Mouse (Mus musculus) liver, adult 2 months (tissue): ENCODE data around the gene Olfr1380. TPM values are rescaled to one million over a fixed set of nuclear protein-coding genes. Genes with fewer than 3 reads are reported as not detected.
"Not testable (repeated sequence)": the region's sequence is repeated elsewhere in the genome, so short reads cannot be mapped to it uniquely, and the experiment has no call there.

ENCODE experiments used
- DNase-seq: peaks from one replicate; pipeline ENCODE4 v3.0.0-alpha.2; 2011; ENCODE audit warnings: low read depth, low spot score; ENCODE audit errors: extremely low read depth
- H3K27ac ChIP-seq: fragments of 200-500 bp; replicated peaks from 2 replicates; pipeline ENCODE4 v1.5.1; 2012; ENCODE audit warnings: low read depth, mild to moderate bottlenecking, control low read depth, inconsistent platforms, low read length; ENCODE audit not compliant: insufficient read depth
- H3K27me3 ChIP-seq: fragments of 200-500 bp; 2 replicates; pipeline ENCODE4 v1.6.1; 2012; ENCODE audit warnings: mild to moderate bottlenecking, moderate library complexity, low read length, inconsistent platforms; ENCODE audit not compliant: control insufficient read depth, insufficient read depth
- H3K36me3 ChIP-seq: fragments of 200-500 bp; 2 replicates; pipeline ENCODE4 v1.6.1; 2012; ENCODE audit warnings: low read length, inconsistent platforms; ENCODE audit not compliant: control insufficient read depth, insufficient read depth
- H3K4me1 ChIP-seq: fragments of 200-500 bp; 2 replicates; pipeline ENCODE4 v1.6.1; 2011; ENCODE audit warnings: low read length; ENCODE audit not compliant: control insufficient read depth, insufficient read depth
- H3K4me3 ChIP-seq: fragments of 200-500 bp; 2 replicates; pipeline ENCODE4 v1.5.1; 2011; ENCODE audit warnings: low read depth, mild to moderate bottlenecking, control low read depth, low read length, moderate library complexity; ENCODE audit not compliant: insufficient read depth
- H3K79me2 ChIP-seq: fragments of 200-500 bp; 2 replicates; pipeline ENCODE4 v1.6.1; 2012; ENCODE audit warnings: inconsistent platforms, mild to moderate bottlenecking, low read length, moderate library complexity; ENCODE audit not compliant: control insufficient read depth, insufficient read depth
- H3K9ac ChIP-seq: fragments of 200-500 bp; 2 replicates; pipeline ENCODE4 v1.6.1; 2012; ENCODE audit warnings: low read depth, mild to moderate bottlenecking, control low read depth, inconsistent platforms, low read length
- CTCF ChIP-seq: fragments of 200-500 bp; IDR thresholded peaks from 2 replicates; pipeline ENCODE4 v1.5.1; 2011; ENCODE audit warnings: low read depth, low read length, control low read depth
- POLR2A ChIP-seq: fragments of 200-500 bp; IDR thresholded peaks from 2 replicates; pipeline ENCODE4 v1.6.1; 2011; ENCODE audit warnings: low read length, control low read depth; ENCODE audit not compliant: insufficient read depth; ENCODE audit errors: extremely low read depth
- WGBS: fragments of 180-500 bp; shearing (Covaris S2); methylation state at CpG from one replicate; pipeline ENCODE4 v1.1.7; 2018; 5-methylcytosine and 5-hydroxymethylcytosine counted together
- polyA plus RNA-seq: library from polyadenylated mRNA; depleted of rRNA; stranded (reverse); fragments of >200 nt; gene quantifications from 2 replicates; pipeline ENCODE4 v1.2.3, GENCODE M21; 2012; rRNA removed
- total RNA-seq: library from RNA; depleted of rRNA; stranded (reverse); fragments of >200 nt; gene quantifications from 2 replicates; pipeline ENCODE4 v1.2.3, GENCODE M21; 2014; rRNA removed

The Olfr1380 gene
- total RNA-seq (not detected in 2 replicates), polyA plus RNA-seq (not detected in 2 replicates)

DNA sequence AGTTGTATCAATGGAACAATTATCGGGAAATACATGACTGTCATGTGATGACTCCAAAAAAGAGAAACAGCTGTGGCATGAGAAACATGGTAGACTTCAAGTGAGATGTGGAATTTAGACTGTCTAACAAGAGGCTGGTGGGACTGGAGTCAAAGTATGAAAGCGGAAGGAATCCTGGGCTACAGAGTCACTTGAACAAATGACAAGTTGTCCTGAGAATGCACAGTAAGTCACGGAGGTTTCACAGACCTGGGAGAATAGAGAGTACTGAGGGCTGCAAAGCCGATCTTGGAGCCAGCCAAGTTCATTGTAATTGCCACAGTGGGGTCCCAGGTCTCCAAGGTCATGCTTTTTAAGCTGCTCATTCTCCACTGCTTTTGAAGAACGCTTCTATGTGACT is at the start of gene Olfr1380:
Gene Olfr1380, plus strand, starts transcription at position 301 of the 400 bp plus-strand sequence.
- H3K4me3 ChIP-seq, H3K36me3 ChIP-seq, DNase-seq, H3K27me3 ChIP-seq, H3K79me2 ChIP-seq, H3K4me1 ChIP-seq, H3K9ac ChIP-seq, H3K27ac ChIP-seq: not testable (repeated sequence)
- 83% methylated on average over 5 of the region's 5 CpGs for WGBS

DNA sequence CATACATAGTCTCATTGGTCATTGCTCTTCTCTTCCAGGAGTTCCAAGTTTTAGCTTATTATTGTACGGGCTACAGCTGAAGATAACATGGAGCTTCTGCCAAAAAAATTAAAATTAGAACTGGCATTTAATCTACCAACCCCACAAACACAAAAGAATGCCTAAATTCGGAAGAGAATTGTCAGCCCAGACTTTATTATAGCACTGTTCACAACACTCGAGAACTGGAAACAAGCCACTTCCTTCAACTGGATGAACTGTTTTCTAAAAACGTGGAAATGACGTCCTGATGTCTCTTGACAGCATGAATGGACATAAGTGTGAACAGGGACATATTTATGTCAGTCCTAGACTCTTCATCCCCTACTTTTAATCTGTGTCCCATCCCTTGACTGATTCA is 38.6 kb upstream of the Olfr1380 start:
- Histone ChIP-seq H3K36me3 (no peaks in the 10 kb centered on the region), H3K27me3 (no peaks in the 10 kb centered on the region), H3K4me3 (no peak overlapping the region), H3K27ac (no peak overlapping the region), H3K9ac (no peak overlapping the region), H3K4me1 (no peaks in the 10 kb centered on the region; the same call in 1 of the 2 replicates), H3K79me2 (no peaks in the 10 kb centered on the region)
- WGBS = 67% methylated on average over 5 of the region's 5 CpGs
- TF ChIP-seq POLR2A = no peak
- no peak for TF ChIP-seq CTCF
- DNase-seq = no peak

DNA sequence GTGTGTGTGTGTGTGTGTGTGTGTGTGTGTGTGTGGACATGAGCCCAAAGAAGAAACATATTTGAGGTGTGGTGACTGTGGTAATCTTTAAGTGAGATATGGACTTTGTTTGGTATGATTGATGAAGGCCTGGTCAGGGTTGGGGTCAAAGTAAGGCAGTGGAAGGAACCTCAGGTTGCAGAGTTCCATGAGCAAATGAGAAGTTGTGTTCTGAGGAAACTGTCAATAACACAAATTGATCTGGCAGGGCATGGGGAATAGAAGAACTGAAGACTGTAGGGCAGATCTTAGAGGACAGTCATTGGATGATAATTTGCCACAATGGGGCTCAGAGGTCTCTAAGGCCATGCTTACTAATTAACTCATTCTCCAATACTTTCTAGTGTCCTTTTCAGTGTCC is 37.3 kb upstream of the Olfr1380 start, which contains the start of gene Olfr1383:
Gene Olfr1383, plus strand, starts transcription at position 301 of the 400 bp plus-strand sequence.
- Histone ChIP-seq H3K9ac (no peak within 1 kb of the TSS), H3K27me3 (no peaks in the 10 kb centered on the region), H3K36me3 (no peaks in the 10 kb centered on the region), H3K27ac (no peak within 1 kb of the TSS), H3K4me3 (no peak within 1 kb of the TSS), H3K4me1 (no peaks in the 10 kb centered on the region; the same call in 1 of the 2 replicates), H3K79me2 (no peaks in the 10 kb centered on the region)
- no peak for DNase-seq
- TF ChIP-seq CTCF (no peak), POLR2A (no peak)

DNA sequence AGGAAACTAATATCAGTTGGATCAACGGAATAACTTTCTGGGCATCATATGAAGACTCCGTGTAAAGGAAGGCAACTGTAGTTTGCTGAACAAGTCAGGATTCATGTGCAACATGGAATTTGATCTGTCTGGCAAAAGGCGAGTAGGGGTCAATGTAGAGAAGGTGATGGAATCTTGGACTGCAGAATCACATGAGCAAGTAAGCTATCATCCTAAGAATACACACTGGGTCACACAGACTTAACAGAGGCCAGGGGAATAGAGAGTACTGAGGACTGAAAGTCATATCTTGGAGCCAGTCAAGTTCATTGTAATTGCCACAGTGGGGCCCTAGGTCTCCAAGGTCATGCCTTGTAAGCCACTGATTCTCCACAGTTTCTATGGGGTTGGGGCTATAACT is 28.7 kb upstream of the Olfr1380 start, which contains the start of gene Olfr1382:
Gene Olfr1382, plus strand, starts transcription at position 301 of the 400 bp plus-strand sequence.
- no peak within 1 kb of the TSS for H3K4me3 ChIP-seq
- no peaks in the 10 kb centered on the region for H3K79me2 ChIP-seq
- H3K9ac ChIP-seq = no peak within 1 kb of the TSS
- TF ChIP-seq CTCF (no peak), POLR2A (no peak)
- H3K4me1 ChIP-seq = no peaks in the 10 kb centered on the region
- no peaks in the 10 kb centered on the region for H3K27me3 ChIP-seq
- H3K36me3 ChIP-seq = no peaks in the 10 kb centered on the region
- H3K27ac ChIP-seq = no peak within 1 kb of the TSS
- WGBS = 81% methylated on average over 3 of the region's 3 CpGs
- DNase-seq = no peak

DNA sequence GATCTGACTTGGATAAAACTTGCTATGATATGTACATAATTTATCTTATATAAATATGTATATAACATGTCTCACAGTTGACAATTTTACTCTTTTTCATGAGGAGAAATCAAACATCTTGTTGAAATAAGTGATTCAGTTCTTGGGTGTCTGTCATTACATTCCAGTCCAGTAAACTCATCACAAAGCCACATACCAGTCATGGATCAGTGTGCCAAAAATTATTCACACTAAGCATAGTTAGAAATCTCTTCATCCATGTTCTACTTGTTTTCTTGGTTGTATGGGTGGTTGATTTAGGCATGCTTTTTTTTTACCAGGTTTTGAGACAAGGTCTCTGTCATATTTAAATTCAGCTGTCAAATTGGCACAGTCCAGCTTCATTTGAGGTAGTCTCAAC is 23.9 kb upstream of the Olfr1380 start:
- H3K79me2 ChIP-seq = no peaks in the 10 kb centered on the region
- no peak for TF ChIP-seq POLR2A
- TF ChIP-seq CTCF = no peak
- H3K9ac ChIP-seq = no peak overlapping the region
- H3K4me3 ChIP-seq = no peak overlapping the region
- H3K4me1 ChIP-seq = no peaks in the 10 kb centered on the region
- no peaks in the 10 kb centered on the region for H3K27me3 ChIP-seq
- no peaks in the 10 kb centered on the region for H3K36me3 ChIP-seq
- no peak for DNase-seq
- no peak overlapping the region for H3K27ac ChIP-seq

DNA sequence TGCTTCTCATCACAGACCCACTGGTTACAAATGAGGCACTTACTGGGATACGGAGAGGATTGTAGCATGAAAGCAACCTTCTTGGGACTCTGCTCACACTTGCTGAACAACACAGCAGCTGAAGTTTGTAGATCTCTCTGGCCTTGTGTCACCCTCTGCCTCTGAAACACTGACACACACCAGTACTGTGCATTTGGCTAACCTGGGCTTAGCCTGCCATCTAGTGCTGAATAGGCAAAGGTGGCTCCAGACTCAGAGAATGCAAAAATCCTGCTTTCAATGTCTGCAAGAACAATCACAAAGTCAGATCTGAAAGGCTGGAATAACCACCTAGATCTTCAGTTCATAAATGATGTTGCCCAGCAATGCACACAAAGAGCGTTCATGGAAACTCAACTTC is 20.0 kb upstream of the Olfr1380 start:
- H3K27ac ChIP-seq, H3K36me3 ChIP-seq, H3K4me1 ChIP-seq, H3K9ac ChIP-seq, H3K79me2 ChIP-seq, DNase-seq, H3K4me3 ChIP-seq, H3K27me3 ChIP-seq: not testable (repeated sequence)
- 80% methylated on average over 2 of the region's 2 CpGs for WGBS

DNA sequence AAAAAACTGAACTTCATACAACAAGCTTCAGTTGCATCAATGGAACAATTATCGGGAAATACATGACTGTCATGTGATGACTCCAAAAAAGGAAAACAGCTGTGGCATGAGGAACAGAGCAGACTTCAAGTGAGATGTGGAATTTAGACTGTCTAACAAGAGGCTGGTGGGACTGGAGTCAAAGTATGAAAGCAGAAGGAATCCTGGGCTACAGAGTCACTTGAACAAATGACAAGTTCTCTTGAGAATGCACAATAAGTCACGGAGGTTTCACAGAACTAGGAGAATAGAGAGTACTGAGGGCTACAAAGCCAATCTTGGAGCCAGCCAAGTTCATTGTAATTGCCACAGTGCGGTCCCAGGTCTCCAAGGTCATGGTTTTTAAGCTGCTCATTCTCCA is 13.5 kb upstream of the Olfr1380 start, which contains the start of gene Olfr1381:
Gene Olfr1381, plus strand, starts transcription at position 301 of the 400 bp plus-strand sequence.
- 81% methylated on average over 3 of the region's 3 CpGs for WGBS
- H3K36me3 ChIP-seq, H3K27me3 ChIP-seq: not testable (repeated sequence)

DNA sequence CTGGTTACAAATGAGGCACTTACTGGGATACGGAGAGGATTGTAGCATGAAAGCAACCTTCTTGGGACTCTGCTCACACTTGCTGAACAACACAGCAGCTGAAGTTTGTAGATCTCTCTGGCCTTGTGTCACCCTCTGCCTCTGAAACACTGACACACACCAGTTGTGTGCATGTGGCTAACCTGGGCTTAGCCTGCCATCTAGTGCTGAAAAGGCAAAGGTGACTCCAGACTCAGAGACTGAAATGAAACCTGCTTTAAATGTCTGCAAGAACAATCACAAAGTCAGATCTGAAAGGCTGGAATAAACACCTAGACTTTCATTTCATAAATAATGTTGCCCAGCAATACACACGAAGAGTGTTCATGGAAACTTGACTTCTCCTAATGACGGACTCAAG is 2.6 kb upstream of the Olfr1380 start:
- H3K36me3 ChIP-seq, DNase-seq, H3K79me2 ChIP-seq, H3K27me3 ChIP-seq, H3K27ac ChIP-seq, H3K9ac ChIP-seq, H3K4me3 ChIP-seq, H3K4me1 ChIP-seq: not testable (repeated sequence)
- 73% methylated on average over 3 of the region's 3 CpGs for WGBS

More for the DNA sequence above, 13.5 kb upstream of the Olfr1380 start, which contains the start of gene Olfr1381:
- not testable (repeated sequence) for DNase-seq, H3K9ac ChIP-seq, H3K4me1 ChIP-seq, H3K79me2 ChIP-seq, H3K4me3 ChIP-seq, H3K27ac ChIP-seq

DNA sequence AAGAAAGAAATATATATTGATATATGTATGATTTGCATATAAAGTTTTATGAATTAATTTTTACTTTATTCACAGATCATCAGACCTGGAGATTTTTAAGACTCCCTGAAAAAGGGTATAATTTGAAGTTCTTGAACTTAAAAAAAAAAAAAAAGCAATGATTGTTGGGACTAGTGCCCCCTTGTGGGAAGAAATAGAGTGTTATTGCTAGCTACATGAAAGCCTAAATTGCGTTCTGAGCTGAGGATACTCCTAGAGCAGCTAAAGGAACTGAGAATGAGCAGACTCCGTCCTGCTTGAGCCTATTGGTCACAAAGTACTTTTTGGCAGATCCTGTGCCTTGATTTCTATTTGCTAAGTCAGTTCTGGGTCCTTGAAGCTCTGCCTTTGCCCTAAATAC is 18.4 kb downstream of the Olfr1380 start:
- H3K4me3 ChIP-seq, H3K36me3 ChIP-seq, H3K9ac ChIP-seq, H3K4me1 ChIP-seq, H3K27me3 ChIP-seq, DNase-seq, H3K79me2 ChIP-seq, H3K27ac ChIP-seq: not testable (repeated sequence)
- WGBS = 47% methylated on average over 2 of the region's 2 CpGs
